Mouse (Mus musculus): ENCODE results near the gene Llph.

DNA sequence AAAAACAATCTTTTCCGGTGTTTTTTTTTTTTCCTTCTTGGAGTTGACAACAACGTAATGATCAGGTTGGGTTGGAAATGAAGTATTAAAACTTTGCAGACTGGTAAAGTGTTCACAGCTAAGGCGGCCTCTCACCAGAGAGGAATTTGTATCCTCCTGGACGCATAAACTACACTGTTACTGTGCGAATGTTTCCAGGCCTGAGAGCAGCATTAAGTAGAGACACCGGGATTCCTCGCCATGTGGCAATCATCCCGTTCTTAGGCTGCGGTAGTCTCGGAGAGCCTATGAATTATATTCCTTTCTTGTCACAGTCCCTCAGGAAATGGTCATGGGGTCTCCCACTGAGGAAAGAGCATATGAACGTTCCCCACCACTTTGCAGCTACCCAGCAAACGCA is 40.9 kb downstream of the Llph start:
- TF ChIP-seq GATA1 (IDR thresholded peaks at IDR 0.05; ENCODE audit: low read length) (no peak), TAL1 (IDR thresholded peaks at IDR 0.05; ENCODE audit: low read length) (no peak)
